Mouse (Mus musculus) adrenal gland, postnatal 4 days (tissue): ENCODE data around the gene Rad23b. TPM values are rescaled to one million over a fixed set of nuclear protein-coding genes. Genes with fewer than 3 reads are reported as not detected.
"Not testable (repeated sequence)": the region's sequence is repeated elsewhere in the genome, so short reads cannot be mapped to it uniquely, and the experiment has no call there.

Source experiments
- DNase-seq, 2 experiments: peaks; one replicate each; pipeline ENCODE4 v3.0.0; 2021 to 2022; ENCODE audit warnings: low spot score in 2 of 2, mixed read lengths in 2 of 2
- total RNA-seq, 2 experiments: library from RNA; stranded (reverse); gene quantifications; 2 replicates each; pipeline ENCODE4 v1.2.3; 2021

Rad23b gene
- total RNA-seq, 2 experiments from 2014 or later: 130 to 141 TPM

- no peak for DNase-seq
Observed at GRCm38 (mm10) chr4:55351860-55352259, 2.0 kb downstream of the Rad23b start.

DNA sequence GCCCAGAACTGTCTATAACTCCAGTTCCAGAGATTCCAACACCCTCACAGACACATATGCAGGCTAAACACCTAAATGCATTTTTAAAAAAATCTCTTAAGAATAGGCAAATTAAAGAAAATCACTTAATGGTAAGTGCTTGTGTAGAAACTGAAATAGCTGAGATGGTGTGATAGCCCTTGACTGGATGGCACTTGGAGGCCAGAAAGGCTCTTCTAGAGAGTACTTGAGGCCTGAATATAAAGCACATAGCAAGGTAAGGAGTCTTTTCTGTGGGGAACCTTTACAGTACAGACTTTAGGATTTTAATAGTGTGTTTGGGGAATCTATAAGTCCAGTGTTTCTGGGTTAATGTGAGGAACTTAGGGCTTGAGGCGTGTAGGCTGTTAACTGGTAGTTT lies 4.2 kb downstream of the Rad23b start:
- no peak for DNase-seq

DNA sequence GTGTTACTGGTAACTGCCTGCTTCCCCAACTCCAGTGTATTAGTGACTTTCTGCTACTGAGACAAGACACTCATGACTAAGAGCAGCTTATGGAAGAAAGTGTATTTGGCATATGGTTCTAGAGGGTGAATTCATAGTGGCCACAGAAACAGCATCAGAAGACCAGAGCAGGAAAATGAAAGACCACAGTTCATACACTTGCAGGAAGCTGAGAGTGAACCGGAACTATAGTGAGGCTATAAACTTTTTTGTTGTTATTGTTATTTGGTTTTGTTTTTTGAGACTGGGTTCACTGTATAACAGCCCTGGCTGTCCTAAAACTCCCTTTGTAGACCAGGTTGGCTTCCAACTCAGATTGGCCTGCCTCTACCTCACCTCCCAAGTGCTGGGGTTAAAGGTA lies 6.0 kb downstream of the Rad23b start:
- no peak for DNase-seq

DNA sequence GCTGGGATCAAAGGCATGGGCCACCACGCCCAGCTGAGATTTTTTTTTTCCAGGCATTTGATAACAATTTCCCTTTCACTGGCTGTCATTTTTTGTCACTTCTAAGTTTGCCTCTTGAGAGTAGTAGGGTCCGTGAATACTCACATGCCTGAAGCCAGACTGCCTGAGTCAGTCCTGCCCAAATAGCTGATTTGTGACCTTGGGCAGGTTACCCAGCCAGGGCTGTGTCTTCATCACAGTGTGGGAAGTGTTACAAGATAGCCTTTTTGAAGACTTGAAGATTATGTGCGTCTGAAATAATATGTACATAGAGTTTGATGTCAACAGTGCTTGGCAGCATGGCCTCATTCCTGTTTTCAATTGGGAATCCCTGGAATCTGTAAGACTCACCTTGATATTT lies 6.9 kb downstream of the Rad23b start:
- DNase-seq: no peak

DNA sequence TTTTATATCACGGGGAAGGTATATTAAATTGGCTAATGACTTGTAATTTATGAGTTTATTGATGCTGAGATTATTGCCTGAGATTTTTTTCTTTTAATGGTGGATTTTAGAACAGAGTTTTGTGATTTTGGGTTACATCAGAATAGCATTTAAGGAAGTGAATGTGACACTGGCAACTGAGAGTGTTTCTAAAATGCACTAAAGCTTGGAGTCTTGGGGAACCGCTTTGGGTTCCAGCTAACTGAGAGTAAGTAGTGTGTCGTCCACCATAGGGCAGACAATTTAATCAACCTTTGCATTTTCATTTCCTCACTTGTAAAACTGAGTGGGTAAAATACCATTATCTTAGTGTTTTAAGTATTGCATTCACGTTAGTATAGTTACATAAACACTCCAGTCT lies 14.0 kb downstream of the Rad23b start:
- no peak for DNase-seq

DNA sequence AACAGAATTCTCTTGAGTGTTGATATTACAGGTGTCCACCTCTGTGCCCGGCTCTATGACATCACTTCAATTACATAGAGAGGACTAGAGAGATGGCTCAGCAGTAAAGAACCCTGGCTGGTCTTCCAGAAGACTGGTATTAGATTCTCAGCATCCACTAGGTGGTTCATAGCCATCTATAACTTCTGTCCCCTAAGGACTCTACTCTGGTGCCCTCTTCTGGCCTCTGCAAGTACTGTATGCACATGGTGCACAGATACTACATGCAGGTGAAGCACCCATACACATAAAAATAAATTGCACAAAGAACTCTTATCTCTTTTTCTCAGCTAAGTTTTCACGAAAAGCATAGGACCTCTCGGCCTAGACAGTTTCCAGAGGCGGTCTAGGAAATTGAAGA lies 14.5 kb downstream of the Rad23b start:
- DNase-seq: no peak

DNA sequence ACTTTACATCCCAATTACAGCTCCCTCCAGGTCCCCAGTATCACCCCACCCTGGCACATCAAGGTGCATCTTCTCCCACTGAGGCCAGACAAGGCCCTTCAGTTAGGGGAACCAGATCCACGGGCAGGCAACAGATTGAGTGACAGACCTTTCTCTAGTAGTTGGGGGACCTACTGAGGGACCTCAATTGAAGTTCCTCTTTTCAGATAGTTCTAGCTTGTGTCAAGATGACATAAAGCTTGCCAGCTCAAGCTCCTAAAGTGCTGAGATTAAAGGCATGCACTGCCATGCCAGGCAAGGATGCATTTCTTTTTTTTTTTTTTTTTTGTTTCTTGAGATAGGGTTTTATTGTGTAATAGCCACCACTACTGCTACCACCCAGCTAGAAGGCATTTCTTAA lies 16.2 kb downstream of the Rad23b start:
- no peak for DNase-seq

- DNase-seq: no peak
Observed at GRCm38 (mm10) chr4:55370127-55370526, 20.3 kb downstream of the Rad23b start.

DNA sequence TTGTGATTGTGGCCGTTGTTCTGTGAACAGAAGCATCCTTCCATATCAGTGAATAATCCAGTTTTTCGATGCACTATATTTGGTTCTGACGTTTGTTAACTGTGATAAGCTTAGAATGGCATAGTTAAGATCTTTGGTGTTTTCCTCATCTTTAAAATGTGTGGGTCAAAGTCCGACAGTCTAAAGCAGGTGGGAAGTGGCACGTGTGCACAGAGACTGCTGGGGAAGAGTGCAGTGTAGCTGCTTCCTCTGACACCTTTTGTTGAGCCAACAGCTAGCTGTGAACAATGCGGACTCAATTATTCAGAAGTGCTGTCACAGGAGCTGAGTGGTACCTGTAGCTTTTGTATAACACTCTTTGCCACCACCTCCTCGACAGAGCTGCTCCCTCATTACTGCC lies 21.5 kb downstream of the Rad23b start:
- DNase-seq: no peak

GRCm38 (mm10) chr4:55382350-55382749 lies 32.5 kb downstream of the Rad23b start:
- no peak for DNase-seq

DNA sequence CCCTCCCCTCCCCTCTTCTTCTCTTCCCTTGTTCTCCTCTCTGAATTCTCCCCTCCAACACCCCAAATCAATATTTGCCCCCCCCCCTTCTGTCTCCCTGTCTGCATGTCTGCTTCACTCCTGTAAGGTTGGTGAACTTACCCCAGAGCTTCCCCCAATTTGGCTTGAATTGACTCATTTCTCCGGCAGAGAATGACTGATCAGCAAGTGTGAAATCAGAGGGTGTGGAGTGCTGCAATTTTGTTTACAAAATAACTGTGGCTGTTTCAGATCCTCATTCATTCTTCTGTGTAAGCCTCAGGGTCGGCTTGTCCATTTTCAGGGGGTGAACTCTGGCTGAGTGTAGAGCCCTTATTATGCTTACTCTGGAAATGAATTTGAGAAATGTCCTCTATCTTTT lies 36.9 kb downstream of the Rad23b start:
- DNase-seq: no peak

- no peak for DNase-seq
Observed at GRCm38 (mm10) chr4:55391480-55391879, 41.6 kb downstream of the Rad23b start.

- DNase-seq: no peak
Observed at GRCm38 (mm10) chr4:55392445-55392844, 42.6 kb downstream of the Rad23b start.

- DNase-seq: no peak
Observed at GRCm38 (mm10) chr4:55397911-55398762, 48.3 kb downstream of the Rad23b start.

DNA sequence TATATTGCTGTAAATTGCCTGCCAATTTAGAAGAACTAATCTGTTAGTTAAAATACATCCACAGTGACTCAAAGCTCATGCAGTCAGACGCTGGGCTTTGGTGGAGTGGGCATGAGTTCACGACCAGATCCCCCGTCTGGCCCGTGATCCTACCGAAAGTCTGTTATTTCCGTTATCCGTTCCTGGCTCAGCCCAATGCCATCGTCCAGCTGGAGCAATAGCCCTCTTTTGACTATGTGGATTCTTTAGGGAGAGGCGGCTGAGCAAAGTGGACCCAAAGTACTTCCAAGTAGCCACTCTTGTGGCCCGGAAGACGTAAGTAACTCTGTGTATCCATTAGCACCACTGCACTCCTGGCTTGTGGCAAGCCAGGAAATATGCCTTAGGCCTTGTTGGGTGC lies 49.1 kb downstream of the Rad23b start:
- DNase-seq: no peak

DNA sequence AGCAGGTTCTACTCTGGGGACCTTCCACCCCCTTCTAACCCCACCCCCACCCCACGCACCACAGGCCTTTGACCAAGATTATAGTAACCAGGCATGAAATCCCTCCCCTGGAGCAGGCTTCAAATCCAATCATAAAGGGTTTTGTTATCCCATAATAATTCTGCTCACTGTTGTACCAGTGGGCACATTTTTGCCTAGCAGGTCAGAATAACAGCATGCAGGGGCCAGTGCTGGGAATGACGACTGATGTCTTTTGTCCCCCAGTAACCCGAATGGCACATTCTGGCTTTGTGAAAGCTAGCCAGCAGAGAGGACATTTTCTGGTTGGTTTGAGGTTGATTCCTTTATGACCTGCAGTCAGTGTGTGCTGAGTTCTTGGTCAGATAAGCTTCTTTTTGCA lies 55.5 kb downstream of the Rad23b start:
- DNase-seq: no peak

- no peak for DNase-seq
Observed at GRCm38 (mm10) chr4:55406558-55406957, 56.7 kb downstream of the Rad23b start.

DNA sequence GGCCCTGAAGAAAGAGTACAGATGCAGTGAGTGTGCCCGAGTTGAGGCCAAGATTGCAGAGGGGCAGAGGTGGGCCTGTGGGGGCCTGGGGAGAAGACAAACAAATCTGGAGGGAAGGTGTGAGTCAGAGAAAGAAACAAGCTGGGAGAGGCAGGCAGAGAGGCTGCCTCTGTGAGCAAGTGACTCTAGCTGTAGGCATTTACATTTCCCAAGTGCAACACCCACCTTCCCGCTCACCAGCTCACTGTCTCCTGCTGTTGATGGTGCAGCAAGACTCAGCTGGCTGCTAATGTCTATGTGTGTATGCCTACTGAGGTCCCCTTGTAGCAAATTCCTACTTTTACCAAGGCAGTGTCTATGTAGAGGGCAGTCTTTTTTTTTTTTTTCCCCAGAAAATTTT lies 58.2 kb downstream of the Rad23b start:
- no peak for DNase-seq

- no peak for DNase-seq
Observed at GRCm38 (mm10) chr4:55409025-55409424, 59.2 kb downstream of the Rad23b start.

- not testable (repeated sequence) for DNase-seq
Observed at GRCm38 (mm10) chr4:55409578-55410224, 59.9 kb downstream of the Rad23b start.

DNA sequence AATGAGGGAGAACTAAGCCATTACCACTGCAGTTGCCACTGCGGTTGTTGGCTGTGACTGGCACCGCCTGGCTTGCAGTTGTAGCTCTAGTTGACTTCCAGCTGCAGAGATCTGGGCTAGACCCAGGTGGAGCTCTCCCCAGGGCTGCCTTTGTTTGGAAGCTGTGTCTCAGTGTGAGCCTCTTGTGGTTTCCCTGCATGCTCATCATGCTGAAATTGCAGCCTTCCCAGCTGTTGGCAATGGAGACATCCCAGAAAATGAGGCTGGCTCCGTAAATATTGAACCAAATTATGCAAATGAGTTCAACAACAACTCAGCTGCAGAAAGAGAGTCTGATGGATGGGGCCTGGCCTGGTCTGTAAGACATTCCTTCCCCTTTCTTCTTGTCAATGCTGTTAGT lies 66.0 kb downstream of the Rad23b start:
- no peak for DNase-seq

GRCm38 (mm10) chr4:55426250-55426649 lies 76.4 kb downstream of the Rad23b start:
- no peak for DNase-seq
